9 mouse cellular contexts compared by ENCODE assay signal in the genomic region with DNA sequence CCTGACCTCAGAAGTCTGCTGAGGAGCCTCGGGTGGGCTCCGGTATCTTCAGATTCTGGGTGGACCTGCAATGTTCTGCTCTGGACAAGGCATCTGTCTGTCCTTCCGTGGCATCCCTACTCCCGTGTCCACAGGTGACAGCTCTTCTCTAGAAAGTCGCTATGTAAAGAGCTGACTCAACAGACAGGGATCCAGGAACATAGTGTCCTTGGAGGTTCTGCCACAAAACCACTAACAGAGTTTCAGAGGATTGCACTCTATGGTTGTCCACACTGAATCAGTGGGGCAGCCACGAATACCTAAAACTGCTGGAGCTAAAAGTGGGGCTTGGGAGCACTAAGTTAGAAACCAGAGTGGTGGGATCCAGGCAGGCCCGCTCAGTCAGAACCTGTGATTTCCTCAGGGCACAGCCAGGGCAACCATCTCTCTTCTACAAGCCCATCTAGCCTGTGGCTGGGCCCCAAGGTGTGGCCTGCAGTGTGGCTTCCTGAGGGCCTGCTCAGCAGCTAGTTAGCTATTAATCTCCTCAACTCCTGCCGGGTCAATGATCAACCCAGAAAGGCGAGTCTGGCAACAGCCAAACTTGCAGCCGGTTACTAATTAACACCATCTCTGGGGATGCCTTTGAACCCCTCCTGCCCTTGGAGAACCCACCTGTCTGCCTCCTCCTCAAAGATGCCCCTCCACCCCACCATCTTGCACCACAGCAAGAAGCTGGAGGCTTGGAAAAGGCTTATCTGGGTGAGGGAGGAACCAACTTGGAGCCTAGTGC. TPM values are rescaled to one million over a fixed set of nuclear protein-coding genes. Genes with fewer than 3 reads are reported as not detected.
DNase-seq lines count a peak whose midpoint lies in the region; ATAC-seq and TF ChIP-seq lines count a peak whose summit lies in the region.
"Had no signal": no experiment of that assay in that cellular context is flagged by ENCODE, and none has a peak within 500 bp of the region (broad histone marks: within the 10 kb centered on the region; RNA-seq: fewer than 3 reads in every experiment).

No protein-coding gene starts in this region.

- no peak for DNase-seq in heart, embryonic 10.5 days (ENCODE audit: low spot score)
- DNase-seq in heart, postnatal 4 days = no peak
- DNase-seq in hindbrain, postnatal 0 days (ENCODE audit: low spot score) = no peak
- DNase-seq in limb, embryonic 10.5 days (ENCODE audit: low spot score) = no peak
- no peak for DNase-seq in midbrain, embryonic 14.5 days
- DNase-seq in spleen, adult 18-20 months = no peak
- no peak for DNase-seq in frontal cortex, postnatal 10 days (ENCODE audit: low spot score in 2 of 2)
- DNase-seq in embryonic facial prominence, embryonic 10.5 days (ENCODE audit: low spot score) = no peak
- DNase-seq: cerebellum, postnatal 10 days had no signal

- H3K27me3 ChIP-seq in heart, embryonic 10.5 days (ENCODE audit: insufficient read depth, poor library complexity, severe bottlenecking) = no peaks in the 10 kb centered on the region
- no peaks in the 10 kb centered on the region for H3K27me3 ChIP-seq in hindbrain, postnatal 0 days (ENCODE audit: insufficient read depth, low read length)
- H3K27me3 ChIP-seq in limb, embryonic 10.5 days (ENCODE audit: low read depth, poor library complexity, severe bottlenecking) = no peaks in the 10 kb centered on the region
- H3K27me3 ChIP-seq in midbrain, embryonic 14.5 days (ENCODE audit: control insufficient read depth, insufficient read depth, low read length) = no peaks in the 10 kb centered on the region
- no peaks in the 10 kb centered on the region for H3K27me3 ChIP-seq in embryonic facial prominence, embryonic 10.5 days (replicated peaks; ENCODE audit: low read depth, poor library complexity, severe bottlenecking)

- H3K9me3 ChIP-seq in heart, embryonic 10.5 days = no peaks in the 10 kb centered on the region
- no peaks in the 10 kb centered on the region for H3K9me3 ChIP-seq in hindbrain, postnatal 0 days (ENCODE audit: low read length)
- H3K9me3 ChIP-seq in limb, embryonic 10.5 days (replicated peaks) = no peaks in the 10 kb centered on the region
- H3K9me3 ChIP-seq in midbrain, embryonic 14.5 days (ENCODE audit: control insufficient read depth, low read length) = no peaks in the 10 kb centered on the region
- no peaks in the 10 kb centered on the region for H3K9me3 ChIP-seq in embryonic facial prominence, embryonic 10.5 days

- no peak overlapping the region for H3K4me2 ChIP-seq in hindbrain, postnatal 0 days (ENCODE audit: low read depth, low read length)
- no peak overlapping the region for H3K4me2 ChIP-seq in midbrain, embryonic 14.5 days (ENCODE audit: low read length)

- no peak overlapping the region for H3K9ac ChIP-seq in hindbrain, postnatal 0 days (replicated peaks; ENCODE audit: low read length)
- H3K9ac ChIP-seq in midbrain, embryonic 14.5 days (replicated peaks; ENCODE audit: low read length) = no peak overlapping the region

- WGBS in heart, embryonic 10.5 days = 72% methylated on average over 10 of the region's 10 CpGs
- WGBS in hindbrain, postnatal 0 days = 68% methylated on average over 10 of the region's 10 CpGs
- WGBS in limb, embryonic 10.5 days = 77% methylated on average over 10 of the region's 10 CpGs
- 89% methylated on average over 10 of the region's 10 CpGs for WGBS in midbrain, embryonic 14.5 days
- WGBS in embryonic facial prominence, embryonic 10.5 days = 83% methylated on average over 10 of the region's 10 CpGs

- H3K4me1 ChIP-seq in heart, embryonic 10.5 days = peaks cover 53% of the 10 kb centered on the region
- H3K4me1 ChIP-seq in hindbrain, postnatal 0 days (ENCODE audit: insufficient read depth, low read length) = peaks cover 29% of the 10 kb centered on the region
- H3K4me1 ChIP-seq in limb, embryonic 10.5 days = peaks cover 50% of the 10 kb centered on the region
- peaks cover 51% of the 10 kb centered on the region for H3K4me1 ChIP-seq in midbrain, embryonic 14.5 days (ENCODE audit: control insufficient read depth, insufficient read depth, low read length)
- peaks cover 61% of the 10 kb centered on the region for H3K4me1 ChIP-seq in embryonic facial prominence, embryonic 10.5 days

- H3K4me3 ChIP-seq in heart, embryonic 10.5 days = 0 out of 2 replicates have a peak overlapping the region, but pooled peaks have one; percentile 7
- no peak overlapping the region for H3K4me3 ChIP-seq in hindbrain, postnatal 0 days (ENCODE audit: low read length)
- no peak overlapping the region for H3K4me3 ChIP-seq in limb, embryonic 10.5 days
- no peak overlapping the region for H3K4me3 ChIP-seq in midbrain, embryonic 14.5 days (replicated peaks; ENCODE audit: low read depth, low read length)
- H3K4me3 ChIP-seq in embryonic facial prominence, embryonic 10.5 days = no peak overlapping the region

- no peak for ATAC-seq in hindbrain, postnatal 0 days
- no peak for ATAC-seq in midbrain, embryonic 14.5 days (ENCODE audit: low FRiP score, low TSS enrichment)

- no peak for TF ChIP-seq CTCF in hindbrain, postnatal 0 days (IDR thresholded peaks at IDR 0.05; ENCODE audit: low read depth)

- peak overlapping the region; percentile 19; the same call in 1 of the 2 replicates for H3K27ac ChIP-seq in heart, embryonic 10.5 days
- 0 out of 2 replicates have a peak overlapping the region, but pooled peaks have one; percentile 45 for H3K27ac ChIP-seq in hindbrain, postnatal 0 days
- peak overlapping the region; percentile 37; the same call in 1 of the 2 replicates for H3K27ac ChIP-seq in limb, embryonic 10.5 days
- 0 out of 2 replicates have a peak overlapping the region, but pooled peaks have one; percentile 26 for H3K27ac ChIP-seq in midbrain, embryonic 14.5 days (replicated peaks; ENCODE audit: low read depth, low read length)
- no peak overlapping the region; the same call in 1 of the 2 replicates for H3K27ac ChIP-seq in embryonic facial prominence, embryonic 10.5 days (replicated peaks)

- peaks cover 67% of the 10 kb centered on the region for H3K36me3 ChIP-seq in heart, embryonic 10.5 days
- H3K36me3 ChIP-seq in hindbrain, postnatal 0 days (ENCODE audit: insufficient read depth, low read length) = peaks cover 3% of the 10 kb centered on the region; the same call in 1 of the 2 replicates
- peaks cover 76% of the 10 kb centered on the region for H3K36me3 ChIP-seq in limb, embryonic 10.5 days
- H3K36me3 ChIP-seq in midbrain, embryonic 14.5 days (ENCODE audit: control insufficient read depth, insufficient read depth, low read length) = peaks cover 58% of the 10 kb centered on the region
- peaks cover 85% of the 10 kb centered on the region for H3K36me3 ChIP-seq in embryonic facial prominence, embryonic 10.5 days (replicated peaks)

RNA-seq across cellular contexts. Expression of gene Notch1, which starts 34.6 kb away (rescaled TPM):
- polyA plus RNA-seq in heart, embryonic 10.5 days (2016; fragmentation: Nextera tagmentation; extraction: Ambion mirVana) = 13.2 and 16.6 TPM in 2 replicates
- 10 to 100 TPM; 55.3 to 62.3 TPM for total RNA-seq in heart, postnatal 4 days (2021)
- total RNA-seq in hindbrain, postnatal 0 days (2014; rRNA removed) = 75.2 and 75.9 TPM in 2 replicates
- polyA plus RNA-seq in hindbrain, postnatal 0 days (2015; fragmentation: Nextera tagmentation; extraction: Ambion mirVana) = 9.2 and 10.0 TPM in 2 replicates
- polyA plus RNA-seq in limb, embryonic 10.5 days (2016; fragmentation: Nextera tagmentation; extraction: Ambion mirVana) = 8.5 and 11.8 TPM in 2 replicates
- polyA plus RNA-seq in midbrain, embryonic 14.5 days (2014; fragmentation: Nextera tagmentation; extraction: Ambion mirVana) = 22.0 and 33.9 TPM in 2 replicates
- polyA plus RNA-seq in embryonic facial prominence, embryonic 10.5 days (2016; fragmentation: Nextera tagmentation; extraction: Ambion mirVana) = 17.1 and 20.3 TPM in 2 replicates

RNA-seq across cellular contexts. Expression of gene Sec16a, which starts 36.9 kb away (rescaled TPM):
- 24.7 and 26.4 TPM in 2 replicates for polyA plus RNA-seq in heart, embryonic 10.5 days (2016; fragmentation: Nextera tagmentation; extraction: Ambion mirVana)
- 10 to 100 TPM; 37.0 to 39.0 TPM for total RNA-seq in heart, postnatal 4 days (2021)
- 60.9 and 89.2 TPM in 2 replicates for total RNA-seq in hindbrain, postnatal 0 days (2014; rRNA removed)
- polyA plus RNA-seq in hindbrain, postnatal 0 days (2015; fragmentation: Nextera tagmentation; extraction: Ambion mirVana) = 9.9 and 10.5 TPM in 2 replicates
- polyA plus RNA-seq in limb, embryonic 10.5 days (2016; fragmentation: Nextera tagmentation; extraction: Ambion mirVana) = 29.4 and 37.1 TPM in 2 replicates
- polyA plus RNA-seq in midbrain, embryonic 14.5 days (2014; fragmentation: Nextera tagmentation; extraction: Ambion mirVana) = 24.3 and 32.4 TPM in 2 replicates
- polyA plus RNA-seq in embryonic facial prominence, embryonic 10.5 days (2016; fragmentation: Nextera tagmentation; extraction: Ambion mirVana) = 30.4 and 32.1 TPM in 2 replicates
